Mouse (Mus musculus) layer of hippocampus, adult 2 months (tissue): ENCODE data around the gene Ring1. TPM values are rescaled to one million over a fixed set of nuclear protein-coding genes. Genes with fewer than 3 reads are reported as not detected.

ENCODE experiments used
- DNase-seq, 2 experiments: peaks; one replicate each; pipeline ENCODE4 v3.0.0; 2022; ENCODE audit warnings: low spot score in 2 of 2
- H3K27ac ChIP-seq: fragments of 200-600 bp; 2 replicates; pipeline ENCODE4 v1.8.1; 2022
- H3K4me3 ChIP-seq: fragments of 200-600 bp; 2 replicates; pipeline ENCODE4 v1.8.1; 2022; ENCODE audit warnings: mild to moderate bottlenecking
- CTCF ChIP-seq: fragments of 200-600 bp; conservative IDR thresholded peaks from 2 replicates; pipeline ENCODE4 v1.8.1; 2022; ENCODE audit warnings: antibody characterized with exemption, mild to moderate bottlenecking, moderate library complexity
- total RNA-seq, 2 experiments: library from RNA; stranded (reverse); gene quantifications; 2 replicates each; pipeline ENCODE4 v1.2.3; 2021

The Ring1 gene
- total RNA-seq, 2 experiments from 2014 or later: 39.6 to 45.2 TPM

- peak; percentile 89 for TF ChIP-seq CTCF
- peak in 1 of 2 experiments; percentile 84 for DNase-seq
- peak overlapping the region; percentile 14; the same call in 1 of the 2 replicates for H3K4me3 ChIP-seq
- H3K27ac ChIP-seq: no peak overlapping the region
These were observed 9.6 kb upstream of the Ring1 start for GRCm38 (mm10) chr17:34034064-34034463.

- Histone ChIP-seq H3K27ac (peak overlapping the region; percentile 99; the same call in 1 of the 2 replicates), H3K4me3 (peak overlapping the region; percentile 10; the same call in 1 of the 2 replicates)
- no peak for DNase-seq
- TF ChIP-seq CTCF: no peak
These were observed 9.0 kb upstream of the Ring1 start for GRCm38 (mm10) chr17:34033441-34033840.

- TF ChIP-seq CTCF: no peak
- H3K4me3 ChIP-seq: peak overlapping the region; percentile 84
- H3K27ac ChIP-seq: peak overlapping the region; percentile 99
- no peak for DNase-seq
These were observed 8.3 kb upstream of the Ring1 start for GRCm38 (mm10) chr17:34032806-34033205.

- H3K4me3 ChIP-seq: peak overlapping the region; percentile 84
- peak in 1 of 2 experiments; percentile 51 for DNase-seq
- no peak for TF ChIP-seq CTCF
- peak overlapping the region; percentile 99 for H3K27ac ChIP-seq
These were observed 7.7 kb upstream of the Ring1 start for GRCm38 (mm10) chr17:34032174-34032632.

- H3K4me3 ChIP-seq: peak within 1 kb of the TSS; percentile 84
- TF ChIP-seq CTCF: no peak
These were observed 7.1 kb upstream of the Ring1 start, which contains the start of the genes Slc39a7 and Rxrb for GRCm38 (mm10) chr17:34031465-34032173. TSS of gene Slc39a7 (minus strand) at chr17:34031682. TSS of gene Rxrb (plus strand) at chr17:34031812.

GRCm38 (mm10) chr17:34030861-34031326 lies 6.4 kb upstream of the Ring1 start:
- DNase-seq: no peak
- Histone ChIP-seq H3K27ac (peak overlapping the region; percentile 99), H3K4me3 (peak overlapping the region; percentile 84)
- TF ChIP-seq CTCF: peak; percentile 29

More at GRCm38 (mm10) chr17:34031465-34032173, 7.1 kb upstream of the Ring1 start, which contains the start of the genes Slc39a7 and Rxrb:
- peak; percentile 98 to 99 for DNase-seq
- H3K27ac ChIP-seq: peak within 1 kb of the TSS; percentile 99

GRCm38 (mm10) chr17:34029890-34030595 lies 5.6 kb upstream of the Ring1 start:
- Histone ChIP-seq H3K27ac (peak overlapping the region; percentile 99; the same call in 1 of the 2 replicates), H3K4me3 (peak overlapping the region; percentile 84)
- no peak for DNase-seq
- TF ChIP-seq CTCF: no peak

GRCm38 (mm10) chr17:34029150-34029889 lies 4.8 kb upstream of the Ring1 start:
- Histone ChIP-seq H3K27ac (no peak overlapping the region), H3K4me3 (no peak overlapping the region)
- DNase-seq: no peak
- TF ChIP-seq CTCF: no peak

- TF ChIP-seq CTCF: no peak
- H3K27ac ChIP-seq: no peak overlapping the region; the same call in 1 of the 2 replicates
- DNase-seq: no peak
- peak overlapping the region; percentile 81; the same call in 1 of the 2 replicates for H3K4me3 ChIP-seq
These were observed 4.1 kb upstream of the Ring1 start for GRCm38 (mm10) chr17:34028501-34029149.

GRCm38 (mm10) chr17:34027656-34028223 lies 3.3 kb upstream of the Ring1 start, which contains the start of gene H2-Ke6:
TSS of gene H2-Ke6 (minus strand) at chr17:34028060.
- H3K27ac ChIP-seq: peak within 1 kb of the TSS; percentile 90
- H3K4me3 ChIP-seq: peak within 1 kb of the TSS; percentile 81
- peak; percentile 28; the same call in 1 of the 2 replicates for TF ChIP-seq CTCF
- peak; percentile 91 to 94 for DNase-seq

- no peak for DNase-seq
- H3K4me3 ChIP-seq: peak overlapping the region; percentile 81
- H3K27ac ChIP-seq: peak overlapping the region; percentile 90
- no peak for TF ChIP-seq CTCF
These were observed 2.6 kb upstream of the Ring1 start for GRCm38 (mm10) chr17:34026917-34027655.
